Mouse (Mus musculus) heart, adult 2 months (tissue): Measurements from ENCODE around the gene Gm12248. TPM values are rescaled to one million over a fixed set of nuclear protein-coding genes. Genes with fewer than 3 reads are reported as not detected.

Source experiments
- DNase-seq, 2 experiments: peaks; one replicate each; pipeline ENCODE4 v3.0.0; 2021
- H3K27ac ChIP-seq: fragments of 200-600 bp; 2 replicates; pipeline ENCODE4 v1.8.1; 2022
- H3K27me3 ChIP-seq: fragments of 200-500 bp; 2 replicates; pipeline ENCODE4 v1.6.1; 2012; ENCODE audit warnings: mild to moderate bottlenecking, low read length, inconsistent platforms, mixed read lengths; ENCODE audit not compliant: control insufficient read depth, insufficient read depth
- H3K36me3 ChIP-seq: fragments of 200-500 bp; 2 replicates; pipeline ENCODE4 v1.6.1; 2012; ENCODE audit warnings: low read length, inconsistent platforms; ENCODE audit not compliant: control insufficient read depth, insufficient read depth
- H3K4me1 ChIP-seq: fragments of 200-500 bp; 2 replicates; pipeline ENCODE4 v1.6.1; 2011; ENCODE audit warnings: low read length; ENCODE audit not compliant: control insufficient read depth, insufficient read depth
- H3K4me3 ChIP-seq: fragments of 200-600 bp; 2 replicates; pipeline ENCODE4 v1.8.1; 2022
- H3K79me2 ChIP-seq: fragments of 200-500 bp; replicated peaks from 2 replicates; pipeline ENCODE4 v1.6.1; 2012; ENCODE audit warnings: mild to moderate bottlenecking, inconsistent platforms, low read length, moderate library complexity, mixed read lengths; ENCODE audit not compliant: control insufficient read depth, insufficient read depth
- H3K9ac ChIP-seq: fragments of 200-500 bp; 2 replicates; pipeline ENCODE4 v1.6.1; 2012; ENCODE audit warnings: low read depth, mild to moderate bottlenecking, control low read depth, inconsistent platforms, low read length, mixed read lengths
- CTCF ChIP-seq: fragments of 200-600 bp; IDR thresholded peaks from 2 replicates; pipeline ENCODE4 v1.8.1; 2022; ENCODE audit warnings: antibody characterized with exemption, mild to moderate bottlenecking, moderate library complexity
- EP300 ChIP-seq: fragments of 200-500 bp; IDR thresholded peaks from 2 replicates; pipeline ENCODE4 v1.6.1; 2011; ENCODE audit warnings: low read depth, low read length, control low read depth; ENCODE audit not compliant: insufficient read depth
- POLR2A ChIP-seq: fragments of 200-500 bp; IDR thresholded peaks from 2 replicates; pipeline ENCODE4 v1.6.1; 2011; ENCODE audit warnings: mild to moderate bottlenecking, low read depth, low read length, control low read depth; ENCODE audit not compliant: insufficient read depth
- WGBS: fragments of 180-500 bp; shearing (Covaris S2); methylation state at CpG from one replicate; pipeline ENCODE4 v1.1.7; 2018; 5-methylcytosine and 5-hydroxymethylcytosine counted together
- intact Hi-C: fragments of 180-260 bp; cut with DNase I; formaldehyde crosslinking; loops from one replicate; pipeline ENCODE4 v1.15.1; 2025
- polyA plus RNA-seq: library from polyadenylated mRNA; depleted of rRNA; stranded (reverse); fragments of >200 nt; gene quantifications from 2 replicates; pipeline ENCODE4 v1.2.3, GENCODE M21; 2012
- total RNA-seq, 2 experiments: library from RNA; stranded (reverse); gene quantifications; 2 replicates each; pipeline ENCODE4 v1.2.3; 2021

Gene Gm12248
- total and polyA plus RNA-seq, 3 experiments, result not detected

- Histone ChIP-seq H3K9ac (peak overlapping the region; percentile 84), H3K4me1 (peaks cover 8% of the 10 kb centered on the region), H3K27me3 (no peaks in the 10 kb centered on the region), H3K79me2 (peaks cover 1% of the 10 kb centered on the region; the same call in 1 of the 2 replicates), H3K4me3 (peak overlapping the region; percentile 80), H3K27ac (peak overlapping the region; percentile 89), H3K36me3 (no peaks in the 10 kb centered on the region)
- TF ChIP-seq CTCF (no peak), POLR2A (peak; percentile 38; the same call in 1 of the 2 replicates), EP300 (no peak)
- intact Hi-C loops, result loop anchor here (5.0 to 10.0 kb wide), 3 partner anchors 142 to 302 kb away; partner anchors contain the start of genes Sap30l and Zfp692
- no peak for DNase-seq
- WGBS, result under 1% methylated on average over 24 of the region's 24 CpGs
Measured at GRCm38 (mm10) chr11:58104351-58104791, 11.4 kb upstream of the Gm12248 start.

DNA sequence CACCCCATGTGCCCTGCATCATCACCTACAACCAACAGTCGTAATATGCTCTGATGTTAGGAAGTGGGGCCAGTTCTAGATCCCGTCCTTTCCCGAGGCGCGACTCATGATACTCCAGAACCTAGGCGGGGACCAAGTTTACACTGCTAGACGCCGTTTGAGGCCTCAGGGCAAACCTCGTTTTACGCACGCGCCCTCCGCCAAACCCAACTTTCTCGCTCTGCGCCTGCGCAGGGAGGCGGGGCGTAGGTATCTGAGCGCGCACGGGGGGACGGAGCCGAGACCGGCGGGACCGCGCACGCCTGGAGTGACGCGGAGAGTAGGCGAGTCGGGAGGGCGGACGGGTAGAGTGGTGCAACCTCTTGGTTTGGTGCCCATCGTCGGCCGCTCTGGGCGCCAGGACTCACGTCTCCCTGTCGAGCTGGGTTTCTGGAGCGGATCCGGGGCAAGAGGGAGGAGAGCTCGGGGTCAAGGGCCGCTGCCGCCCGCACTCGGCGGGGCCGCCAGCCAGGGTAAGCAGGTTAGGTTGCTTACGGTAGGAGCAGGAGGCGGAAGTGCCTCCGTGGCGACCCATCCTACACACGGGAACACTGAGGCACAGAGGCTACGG lies 10.9 kb upstream of the Gm12248 start, which contains the start of gene Cnot8:
Gene Cnot8 (plus strand): TSS at position 457 of the 610 bp plus-strand sequence.
- under 1% methylated on average over 55 of the region's 55 CpGs for WGBS
- H3K79me2 ChIP-seq, result peaks cover 1% of the 10 kb centered on the region; the same call in 1 of the 2 replicates
- DNase-seq, result peak; percentile 99 to 100
- intact Hi-C loops, result loop anchor here (2.0 to 10.0 kb wide), 4 partner anchors 97 to 302 kb away; partner anchors contain the start of genes Sap30l and Zfp692
- H3K4me3 ChIP-seq, result peak within 1 kb of the TSS; percentile 80
- TF ChIP-seq EP300 (0 out of 2 replicates have a peak, but pooled peaks have one; percentile 32), CTCF (no peak), POLR2A (peak; percentile 90)
- peak within 1 kb of the TSS; percentile 84 for H3K9ac ChIP-seq
- H3K27me3 ChIP-seq, result no peaks in the 10 kb centered on the region
- H3K36me3 ChIP-seq, result no peaks in the 10 kb centered on the region
- peaks cover 8% of the 10 kb centered on the region for H3K4me1 ChIP-seq
- peak within 1 kb of the TSS; percentile 89 for H3K27ac ChIP-seq

DNA sequence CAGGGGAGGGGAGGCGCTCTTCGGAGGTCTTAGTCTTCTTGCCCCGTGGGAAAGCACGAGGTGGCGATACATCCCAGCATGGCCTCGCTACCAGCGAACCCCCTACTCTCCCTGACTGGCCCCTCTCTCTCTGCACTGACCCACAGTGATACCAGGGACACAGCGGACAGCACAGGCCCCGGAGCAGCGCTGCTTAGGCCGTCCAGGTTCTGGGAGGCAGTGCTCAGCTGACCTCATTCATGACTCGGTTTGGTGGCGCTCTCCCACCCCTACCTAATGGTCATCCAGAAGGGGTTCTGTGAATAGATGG lies 10.4 kb upstream of the Gm12248 start:
- Histone ChIP-seq H3K79me2 (peaks cover 1% of the 10 kb centered on the region; the same call in 1 of the 2 replicates), H3K4me3 (peak overlapping the region; percentile 80), H3K9ac (peak overlapping the region; percentile 55), H3K27ac (peak overlapping the region; percentile 89), H3K36me3 (no peaks in the 10 kb centered on the region), H3K4me1 (peaks cover 8% of the 10 kb centered on the region), H3K27me3 (no peaks in the 10 kb centered on the region)
- WGBS, result 64% methylated on average over 13 of the region's 13 CpGs
- intact Hi-C loops, result loop anchor here (2.0 to 10.0 kb wide), 4 partner anchors 96 to 301 kb away; partner anchors contain the start of genes Sap30l and Zfp692
- DNase-seq, result no peak
- TF ChIP-seq EP300 (no peak), POLR2A (no peak)

DNA sequence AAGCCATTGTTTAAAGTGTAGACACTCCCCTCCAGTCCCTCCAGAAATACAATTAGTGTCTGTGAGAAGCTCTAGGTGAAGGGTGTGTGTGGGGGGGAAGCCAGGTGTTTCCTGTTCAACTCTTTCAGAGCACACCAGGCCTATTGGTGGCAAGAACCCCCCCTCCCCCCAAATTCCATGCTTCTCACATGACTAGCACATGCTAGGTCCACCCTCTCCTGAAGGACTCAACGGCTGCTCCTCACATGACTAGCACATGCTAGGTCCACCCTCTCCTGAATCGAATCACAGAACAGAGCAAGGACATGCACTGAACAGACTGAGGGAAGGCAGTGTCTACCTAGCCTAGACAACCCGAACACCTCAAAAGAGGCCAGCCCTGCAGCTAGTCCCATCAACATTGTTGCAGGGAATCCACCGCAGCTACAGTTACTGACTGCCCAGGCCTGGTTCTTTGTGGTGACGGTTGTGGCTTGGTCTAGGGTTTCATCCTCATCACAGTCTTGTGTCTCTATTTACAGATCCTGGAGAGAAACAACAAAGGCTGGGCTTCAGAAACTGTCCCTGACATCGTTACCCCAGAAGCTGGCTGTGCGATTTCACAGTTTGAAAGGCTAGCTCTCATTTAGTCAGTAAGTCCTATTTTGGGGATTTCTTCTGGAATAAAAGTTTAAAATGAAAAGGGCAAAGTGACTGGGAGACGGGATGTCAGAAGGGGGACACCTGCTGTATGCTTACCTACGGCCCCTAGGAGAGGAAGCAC lies 9.8 kb upstream of the Gm12248 start:
- Histone ChIP-seq H3K27me3 (no peaks in the 10 kb centered on the region), H3K36me3 (no peaks in the 10 kb centered on the region), H3K9ac (no peak overlapping the region), H3K4me1 (peaks cover 8% of the 10 kb centered on the region), H3K4me3 (no peak overlapping the region), H3K79me2 (no peaks in the 10 kb centered on the region), H3K27ac (peak overlapping the region; percentile 89; the same call in 1 of the 2 replicates)
- intact Hi-C loops, result loop anchor here (2.0 to 10.0 kb wide), 4 partner anchors 96 to 300 kb away; partner anchors contain the start of genes Sap30l and Zfp692
- 75% methylated on average over 9 of the region's 9 CpGs for WGBS
- no peak for DNase-seq
- TF ChIP-seq CTCF (no peak), EP300 (0 out of 2 replicates have a peak, but pooled peaks have one; percentile 18)

DNA sequence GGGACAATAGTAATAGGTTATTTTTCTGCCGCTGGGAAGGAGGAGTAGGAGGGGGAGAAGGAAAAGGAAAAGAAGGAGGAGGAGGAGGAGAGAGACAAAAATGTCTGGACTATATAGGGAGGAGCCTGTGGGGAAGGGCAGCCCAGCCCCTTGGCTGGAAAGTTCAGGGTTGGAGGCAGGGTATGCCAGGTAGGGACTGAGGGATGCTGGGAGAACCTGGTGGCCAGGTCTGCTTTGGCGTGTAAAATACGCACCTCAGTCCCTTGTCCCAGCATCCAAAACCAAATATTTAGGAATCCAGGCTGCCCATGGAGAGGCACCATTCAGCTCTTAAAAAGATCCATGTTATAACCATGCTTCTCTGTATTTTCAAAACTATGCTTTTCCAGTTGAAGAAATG lies 9.2 kb upstream of the Gm12248 start:
- Histone ChIP-seq H3K27ac (peak overlapping the region; percentile 31; the same call in 1 of the 2 replicates), H3K4me1 (peaks cover 9% of the 10 kb centered on the region), H3K4me3 (no peak overlapping the region), H3K27me3 (no peaks in the 10 kb centered on the region), H3K9ac (no peak overlapping the region), H3K79me2 (no peaks in the 10 kb centered on the region), H3K36me3 (no peaks in the 10 kb centered on the region)
- DNase-seq, result no peak
- TF ChIP-seq POLR2A (no peak), EP300 (no peak), CTCF (no peak)
- WGBS, result 67% methylated on average over 3 of the region's 3 CpGs
- intact Hi-C loops, result loop anchor here (2.0 to 10.0 kb wide), 4 partner anchors 95 to 300 kb away; partner anchors contain the start of genes Sap30l and Zfp692
